Mouse (Mus musculus): Measurements from ENCODE around the gene Gatb.

Gene Gatb

DNA sequence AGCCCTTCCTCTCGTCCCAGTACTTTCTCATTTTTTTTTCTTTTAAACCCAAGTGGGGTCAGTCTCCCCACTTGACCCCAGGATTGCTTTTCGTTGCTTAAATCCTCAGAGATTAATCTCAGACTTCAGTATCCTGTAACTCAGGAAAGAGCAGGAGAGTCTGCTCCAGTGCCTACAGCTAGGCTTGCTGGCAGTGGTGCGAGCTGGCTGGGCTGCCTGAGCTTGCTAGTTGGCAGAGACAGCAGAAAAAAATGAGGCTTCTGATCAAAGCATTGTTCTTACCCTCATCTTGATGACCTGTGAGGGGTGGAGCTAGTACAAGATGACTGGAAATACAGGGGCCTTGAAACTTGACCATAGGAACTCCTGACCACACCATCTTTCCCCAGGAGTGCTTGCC is 20.5 kb downstream of the Gatb start:
- DNase-seq: no peak

DNA sequence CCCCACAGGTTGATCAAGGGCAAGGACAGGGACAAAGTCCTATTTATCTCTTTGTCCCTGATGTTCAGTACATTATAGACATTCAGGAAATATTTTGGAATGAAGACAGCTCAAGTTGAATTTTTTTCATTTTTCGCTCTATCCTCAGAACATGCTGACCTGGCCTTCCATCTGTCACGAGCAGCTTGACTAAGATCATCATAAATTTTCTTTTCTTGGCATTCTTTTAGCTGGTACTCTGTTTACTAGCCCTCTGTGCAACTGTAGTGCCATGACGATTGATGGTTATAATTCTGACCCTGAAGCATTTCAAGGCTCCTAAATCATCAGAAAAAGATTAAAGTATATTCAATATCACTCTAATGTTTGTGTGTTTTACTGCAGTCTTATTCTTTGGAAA is 25.6 kb downstream of the Gatb start:
- DNase-seq: no peak

DNA sequence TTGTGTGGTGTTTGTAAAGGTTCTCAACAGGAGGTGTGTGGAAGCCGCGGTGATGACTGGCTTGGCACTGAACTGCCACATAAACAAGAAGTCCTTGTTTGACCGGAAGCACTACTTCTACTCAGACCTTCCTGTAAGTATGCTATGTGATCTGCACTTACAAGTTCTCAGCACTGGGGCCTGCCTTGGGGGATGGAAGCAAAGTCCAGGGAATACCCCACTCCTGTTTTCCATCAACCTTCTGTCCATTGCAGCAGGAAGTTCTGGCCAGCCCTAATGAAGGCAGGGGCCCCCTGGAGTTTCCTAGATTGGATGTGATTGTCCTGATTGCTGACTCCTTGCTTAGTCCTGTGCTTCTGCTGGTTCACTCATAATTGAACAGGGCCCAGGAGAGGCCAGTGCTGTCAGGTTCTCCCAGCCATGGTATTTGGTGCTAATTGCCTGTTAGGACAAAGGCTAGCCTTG is 28.0 kb downstream of the Gatb start:
- DNase-seq: no peak

DNA sequence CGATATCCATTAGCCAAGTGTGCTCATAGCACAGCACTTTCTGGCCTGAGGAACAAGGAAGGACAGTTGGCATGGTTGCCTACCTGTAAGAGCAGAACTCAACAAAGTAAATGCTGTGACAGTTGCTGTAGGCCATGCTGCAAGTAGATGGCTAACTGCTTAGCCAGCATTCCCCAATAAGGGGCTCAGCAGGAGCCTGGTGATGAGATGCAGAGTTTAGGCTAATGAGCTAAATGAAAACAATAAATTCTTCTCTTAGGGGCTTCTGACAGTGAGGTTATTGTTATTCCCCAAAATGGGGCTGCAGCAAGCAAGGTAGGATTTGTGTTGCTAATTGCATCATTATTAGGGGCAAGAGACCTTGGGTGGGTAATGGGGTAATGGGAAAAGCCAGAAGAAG is 29.9 kb downstream of the Gatb start:
- no peak for DNase-seq

DNA sequence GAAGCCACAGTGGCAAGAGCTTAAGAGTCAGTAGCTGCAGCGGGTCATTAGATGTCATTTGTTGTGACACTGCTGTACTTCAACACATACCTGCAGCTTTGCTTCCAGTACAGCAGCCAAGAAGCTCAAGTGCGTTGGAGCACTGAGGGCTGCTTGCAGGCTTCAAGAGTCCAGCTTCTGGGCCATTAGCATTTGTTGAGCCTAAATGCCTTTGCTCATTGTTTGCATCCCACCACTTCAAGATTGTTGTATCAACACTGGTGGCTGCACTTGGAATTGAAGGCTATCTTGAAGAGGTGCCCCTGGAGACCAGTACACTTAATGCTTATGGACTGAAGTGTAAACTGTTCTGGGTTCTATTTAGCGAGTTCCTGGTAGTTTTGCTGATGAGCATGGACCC is 33.0 kb downstream of the Gatb start:
- DNase-seq: no peak

DNA sequence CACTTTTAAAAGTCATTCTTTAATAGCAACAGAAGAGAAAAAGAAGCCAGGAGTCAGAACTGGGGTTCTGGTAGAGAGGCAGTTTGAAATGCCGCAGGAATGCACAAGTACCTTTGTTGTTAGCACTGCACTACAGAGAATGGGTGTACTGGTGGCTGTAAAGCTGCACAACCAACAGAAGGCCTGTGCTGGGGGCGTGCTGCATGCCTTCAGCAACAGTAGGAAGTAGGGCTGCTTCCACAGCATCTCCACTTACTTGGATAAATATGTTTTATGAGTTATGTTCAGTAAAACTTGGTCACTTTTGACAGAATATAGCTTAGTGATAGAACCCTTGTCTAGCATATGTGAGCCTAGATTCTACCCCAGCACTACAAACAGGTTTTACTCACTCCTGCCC is 33.8 kb downstream of the Gatb start:
- no peak for DNase-seq

DNA sequence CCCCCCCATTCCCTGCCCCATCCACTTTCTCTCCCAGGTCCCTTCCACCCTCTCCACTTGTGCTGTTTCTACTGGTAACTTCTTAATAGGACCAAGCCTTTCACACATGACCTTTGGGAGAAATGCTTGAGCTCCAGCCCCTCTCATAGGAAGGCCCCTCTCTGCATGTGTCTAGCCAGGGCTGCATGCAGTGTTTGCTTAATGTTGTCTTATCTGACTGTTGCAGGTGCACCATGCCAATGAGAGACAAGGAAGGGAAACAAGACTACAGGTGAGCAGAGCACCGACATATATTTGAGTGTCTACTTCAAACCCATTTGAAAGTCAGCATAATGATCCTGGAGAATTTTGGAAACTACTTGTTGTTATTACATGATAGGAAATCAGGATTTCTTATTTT is 42.5 kb downstream of the Gatb start:
- DNase-seq: no peak

DNA sequence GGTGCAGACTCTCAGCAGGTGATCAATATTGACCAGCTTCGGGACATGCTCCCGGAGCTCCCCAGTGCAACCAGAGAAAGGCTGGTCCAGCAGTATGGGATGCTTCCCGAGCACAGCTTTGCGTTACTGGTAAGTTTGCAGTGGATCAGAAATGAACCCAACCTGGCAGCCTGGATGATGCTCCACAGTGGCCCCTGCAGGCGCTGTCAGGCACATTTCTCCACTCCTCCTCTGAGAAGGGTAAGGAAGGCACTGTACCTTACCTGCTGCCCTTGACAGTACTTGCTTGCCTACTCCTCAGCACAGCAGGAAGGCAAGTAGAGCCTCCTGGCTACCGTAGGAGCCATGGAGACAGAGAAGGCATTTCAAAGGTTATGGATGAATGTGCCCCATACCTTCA is 45.0 kb downstream of the Gatb start:
- DNase-seq: no peak

DNA sequence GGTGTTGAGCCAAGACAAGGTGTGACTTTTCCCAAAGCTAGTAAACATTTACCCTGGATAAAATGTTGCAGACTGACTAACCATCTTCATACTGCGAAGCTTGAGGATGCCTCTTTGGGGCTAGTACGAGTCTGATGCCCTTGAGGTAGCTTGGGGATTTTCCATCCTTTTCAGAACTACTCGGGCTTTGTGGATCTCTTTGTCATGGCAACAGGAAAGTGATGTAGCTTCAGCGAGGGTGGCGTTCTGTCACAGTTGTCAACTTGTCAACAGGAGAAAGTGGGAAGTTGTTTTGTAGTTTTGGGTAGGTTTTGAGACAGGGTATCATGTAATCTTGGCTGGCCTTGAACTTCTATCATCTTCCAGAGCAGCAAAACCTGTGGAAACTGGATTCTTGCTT is 45.4 kb downstream of the Gatb start:
- DNase-seq: no peak

DNA sequence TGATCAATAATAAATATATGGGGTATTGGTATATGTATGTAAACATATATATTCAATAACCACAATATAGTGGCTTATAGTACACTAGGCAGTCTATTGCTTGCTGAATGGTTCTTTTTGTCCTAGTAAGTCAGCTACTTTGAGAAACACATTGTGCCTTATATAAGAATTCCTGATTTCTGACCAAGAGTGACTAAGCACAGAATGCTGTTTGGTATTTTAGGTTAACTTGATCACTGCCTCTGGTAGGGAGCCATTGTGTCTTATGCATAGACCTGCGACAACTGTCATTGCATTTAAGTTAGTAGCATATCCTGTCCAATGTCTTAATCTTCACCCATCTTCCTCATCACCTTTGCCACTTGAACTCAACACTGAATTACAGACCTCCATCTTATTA is 45.8 kb downstream of the Gatb start:
- no peak for DNase-seq

DNA sequence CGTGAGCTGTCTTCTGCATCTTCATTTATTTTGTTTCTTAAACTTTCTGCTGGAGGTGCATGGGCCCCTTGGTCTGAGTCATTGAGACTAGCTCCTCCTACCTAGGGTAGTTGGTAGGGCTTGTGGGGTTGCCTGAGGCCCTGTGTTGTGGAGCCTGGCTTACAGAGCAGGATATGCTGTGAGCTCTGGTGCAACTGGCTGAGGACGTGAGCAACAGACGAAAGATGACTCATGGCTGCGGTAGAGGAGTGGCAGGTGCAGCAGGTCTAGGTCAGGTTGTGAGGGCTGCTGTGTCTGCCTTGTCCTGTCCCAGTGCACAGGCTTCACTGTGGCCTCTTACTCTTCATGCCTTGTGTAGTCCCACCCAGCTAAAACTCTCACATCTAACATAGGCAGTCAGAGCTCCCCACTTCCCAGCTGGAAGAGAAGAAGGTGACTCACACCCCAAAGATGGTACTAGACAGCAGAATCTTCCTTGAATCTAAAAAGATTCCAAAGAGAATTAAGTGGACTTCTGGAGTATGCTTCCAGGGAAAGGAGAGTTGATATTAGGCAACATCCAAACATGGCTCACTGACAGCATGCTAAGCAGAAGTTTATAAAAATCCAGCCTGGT is 56.1 kb downstream of the Gatb start:
- no peak for DNase-seq

DNA sequence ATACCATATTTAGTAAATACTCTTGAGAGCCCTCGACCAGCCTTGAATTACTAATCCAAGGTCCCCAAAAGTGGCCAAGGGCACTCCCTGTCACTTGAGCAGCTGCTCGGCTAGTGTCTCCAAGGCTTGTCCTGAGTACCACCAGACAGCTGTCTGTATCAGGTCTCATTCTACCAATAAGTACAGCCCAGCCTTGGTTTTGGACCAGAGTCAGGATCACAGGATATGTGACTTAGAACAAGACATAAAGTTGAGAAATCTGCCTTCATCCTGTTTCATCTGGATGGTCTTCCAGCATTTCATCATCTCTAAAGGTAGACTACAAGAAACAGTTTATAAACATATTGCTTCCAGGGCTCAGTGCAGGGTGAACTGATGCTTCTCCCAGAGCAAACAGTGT is 59.8 kb downstream of the Gatb start:
- DNase-seq: no peak

DNA sequence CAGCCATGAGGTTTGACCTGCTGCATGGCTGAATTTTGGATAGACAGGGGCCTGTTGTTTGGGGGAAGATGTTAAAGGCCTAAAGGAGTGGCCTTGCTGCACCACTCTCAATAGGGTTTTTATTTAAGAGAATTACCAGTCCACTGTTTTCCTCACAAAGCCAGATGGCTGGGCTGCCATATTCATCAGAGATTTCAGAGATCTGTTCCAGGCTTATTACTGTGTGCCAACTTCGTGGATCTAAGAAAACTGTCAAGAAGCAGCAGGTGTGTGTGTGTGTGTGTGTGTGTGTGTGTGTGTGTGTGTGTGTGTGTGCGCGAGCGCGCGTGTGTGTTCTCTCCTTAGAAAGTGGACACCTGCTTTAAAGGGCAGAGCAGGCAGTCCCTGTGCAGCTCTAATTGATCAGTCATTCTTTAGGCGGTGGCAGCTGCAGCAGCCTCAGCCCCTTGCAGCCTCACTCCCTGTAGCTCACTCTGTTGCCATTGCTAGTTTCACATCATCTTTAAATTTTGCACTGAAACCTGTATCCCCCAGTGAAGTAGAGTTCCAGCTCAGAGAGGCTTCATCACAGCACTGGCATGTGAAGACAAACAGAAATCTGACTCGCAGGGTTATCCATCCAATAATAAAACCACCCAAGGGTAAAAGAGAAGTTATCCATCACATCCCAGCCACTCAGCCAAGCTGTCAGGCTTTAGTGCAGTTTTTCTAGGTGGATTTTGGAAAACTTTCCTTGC is 60.6 kb downstream of the Gatb start:
- DNase-seq: no peak

DNA sequence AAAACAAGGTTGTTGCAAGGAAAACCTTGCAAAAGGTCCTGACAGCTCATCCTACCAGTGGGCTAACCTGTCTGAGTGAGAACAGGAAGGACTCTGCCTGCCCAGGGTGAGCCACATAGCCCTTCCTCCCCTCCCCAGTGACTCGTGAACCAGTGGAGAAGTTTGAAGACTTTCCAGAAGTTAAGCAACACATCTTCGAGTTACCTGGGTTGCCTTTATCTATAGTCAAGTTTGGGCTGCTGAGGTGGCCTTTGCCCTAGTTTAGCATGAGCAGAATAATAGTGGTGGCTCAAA is 61.2 kb downstream of the Gatb start:
- DNase-seq: no peak

DNA sequence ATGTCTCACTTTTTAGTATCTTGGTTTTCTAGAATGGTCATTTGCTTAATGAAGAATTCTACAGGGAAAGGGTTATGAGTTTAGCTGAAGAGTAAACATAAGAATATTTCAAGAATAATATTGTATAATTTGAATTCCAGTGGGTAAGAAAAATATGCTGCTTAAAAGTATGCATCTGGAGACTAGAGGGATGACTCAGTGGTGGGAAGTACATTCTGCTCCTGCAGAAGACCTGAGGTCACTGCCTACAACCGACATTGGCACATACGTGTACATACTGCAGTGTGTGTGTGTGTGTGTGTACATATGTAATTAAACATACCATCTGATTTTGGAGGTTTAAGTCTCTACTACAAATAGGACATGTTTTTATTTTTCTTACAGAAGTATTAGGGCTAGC is 61.7 kb downstream of the Gatb start:
- DNase-seq: no peak

DNA sequence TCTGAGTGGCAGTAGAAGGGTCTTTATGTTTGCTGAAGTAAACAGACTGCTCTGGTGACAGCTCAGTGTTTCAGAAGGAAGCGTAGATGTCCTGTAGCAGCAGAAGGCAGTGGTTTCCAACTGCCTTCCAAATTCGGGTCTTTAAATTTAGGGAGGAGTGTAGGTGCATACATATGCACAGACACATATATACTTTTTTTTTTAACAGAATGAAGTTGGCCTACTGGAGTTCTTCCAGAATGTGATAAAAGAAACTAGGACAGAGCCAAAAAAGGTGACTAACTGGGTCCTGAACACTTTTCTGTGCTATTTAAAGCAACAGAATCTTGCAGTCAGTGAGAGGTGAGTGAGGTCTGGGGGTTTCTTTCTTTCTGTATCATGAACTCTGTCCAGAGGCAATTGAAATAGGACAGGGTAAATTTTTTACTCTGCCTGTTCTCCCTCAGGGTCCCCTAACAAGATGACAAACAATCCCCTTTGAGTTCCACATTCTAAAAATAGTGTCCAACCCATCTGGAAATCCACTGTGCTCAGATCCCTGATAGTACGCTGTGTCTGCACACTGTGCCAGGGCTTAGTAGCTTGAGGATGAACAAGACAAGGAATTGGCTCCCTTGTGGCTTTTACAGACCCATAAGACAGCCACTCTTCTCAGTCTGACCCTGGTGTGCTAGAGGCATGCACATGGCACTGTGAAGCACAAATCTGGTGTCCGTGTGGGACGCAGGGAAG is 63.0 kb downstream of the Gatb start:
- no peak for DNase-seq

DNA sequence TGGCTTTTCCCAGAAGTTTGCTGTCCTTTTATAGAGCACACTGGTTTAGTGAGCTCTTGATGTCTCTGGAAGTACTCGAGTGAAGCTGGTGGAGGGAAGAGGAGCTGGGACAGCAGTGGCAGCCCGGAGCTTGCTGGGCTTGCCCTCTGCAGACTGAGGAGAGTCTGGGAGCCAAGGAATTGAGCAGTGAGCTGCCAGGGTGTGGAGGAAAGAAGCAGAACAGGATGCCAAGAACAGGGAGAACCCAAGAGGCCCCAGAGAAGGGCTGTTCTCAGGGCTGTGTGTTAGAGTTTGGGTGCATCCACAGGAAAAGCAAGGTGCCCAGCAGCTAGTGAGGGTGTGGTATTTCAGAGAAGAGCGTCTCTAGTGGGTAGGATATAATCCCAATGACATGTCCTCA is 67.8 kb downstream of the Gatb start:
- no peak for DNase-seq

DNA sequence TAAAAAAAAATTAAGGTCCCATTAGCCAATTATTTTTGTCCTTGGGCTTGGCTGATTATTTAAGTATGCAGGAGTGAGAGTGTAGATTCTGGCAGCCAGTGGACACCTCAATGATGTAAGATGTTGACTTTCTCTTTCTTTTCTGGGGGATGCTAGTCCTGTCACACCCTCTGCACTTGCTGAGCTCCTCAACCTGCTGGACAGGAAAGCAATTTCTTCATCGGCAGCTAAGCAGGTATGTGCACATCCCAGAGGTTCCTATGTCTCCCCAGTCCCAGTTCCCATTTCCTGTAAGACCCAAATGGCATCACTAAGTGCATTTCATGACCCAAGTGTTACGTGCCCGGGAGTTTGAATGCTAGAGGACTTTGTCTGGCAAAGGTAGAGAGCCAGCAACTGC is 70.9 kb downstream of the Gatb start:
- no peak for DNase-seq

DNA sequence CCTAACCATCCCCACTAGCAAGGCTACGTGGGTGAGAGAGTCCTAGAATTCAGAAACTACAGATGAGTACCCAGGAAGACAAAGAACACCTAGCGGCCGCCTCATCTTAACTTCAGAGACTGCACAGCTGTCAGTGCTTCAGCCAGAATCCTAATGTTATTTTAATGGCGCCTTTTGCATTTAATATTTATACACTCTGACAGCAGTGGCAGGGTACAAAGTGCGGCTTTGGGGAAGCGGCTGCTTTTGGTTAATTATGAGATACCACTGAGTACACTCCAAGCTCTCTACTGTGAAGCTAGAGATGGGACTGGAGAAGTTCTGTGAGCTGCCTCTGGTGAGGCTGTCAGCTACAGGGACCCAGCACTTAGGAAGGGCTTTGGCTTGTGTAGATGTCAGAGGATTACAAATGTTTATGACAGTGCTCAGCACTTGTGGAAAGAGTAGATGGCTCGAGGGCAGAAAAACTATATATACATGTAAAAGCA is 71.6 kb downstream of the Gatb start:
- DNase-seq: no peak

DNA sequence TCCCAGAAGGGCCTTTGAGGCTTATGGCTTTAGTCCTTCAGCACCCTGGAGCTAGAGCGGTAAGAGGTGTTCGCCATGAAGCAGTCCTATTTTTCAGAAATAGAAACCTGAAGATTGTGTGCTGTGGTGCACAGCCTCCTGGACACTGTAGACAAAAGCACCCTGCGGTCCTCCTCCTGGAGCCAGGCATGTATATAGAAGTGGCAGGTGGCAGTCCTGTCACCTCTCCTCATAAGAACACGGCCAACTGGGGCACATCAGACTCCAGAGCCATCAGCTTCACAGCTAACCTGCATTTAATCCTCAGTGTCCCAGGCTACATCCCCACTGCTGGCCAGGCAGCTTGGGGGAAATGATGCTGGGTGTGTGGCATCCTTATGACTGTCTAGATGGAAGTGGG is 75.3 kb downstream of the Gatb start:
- DNase-seq: no peak

DNA sequence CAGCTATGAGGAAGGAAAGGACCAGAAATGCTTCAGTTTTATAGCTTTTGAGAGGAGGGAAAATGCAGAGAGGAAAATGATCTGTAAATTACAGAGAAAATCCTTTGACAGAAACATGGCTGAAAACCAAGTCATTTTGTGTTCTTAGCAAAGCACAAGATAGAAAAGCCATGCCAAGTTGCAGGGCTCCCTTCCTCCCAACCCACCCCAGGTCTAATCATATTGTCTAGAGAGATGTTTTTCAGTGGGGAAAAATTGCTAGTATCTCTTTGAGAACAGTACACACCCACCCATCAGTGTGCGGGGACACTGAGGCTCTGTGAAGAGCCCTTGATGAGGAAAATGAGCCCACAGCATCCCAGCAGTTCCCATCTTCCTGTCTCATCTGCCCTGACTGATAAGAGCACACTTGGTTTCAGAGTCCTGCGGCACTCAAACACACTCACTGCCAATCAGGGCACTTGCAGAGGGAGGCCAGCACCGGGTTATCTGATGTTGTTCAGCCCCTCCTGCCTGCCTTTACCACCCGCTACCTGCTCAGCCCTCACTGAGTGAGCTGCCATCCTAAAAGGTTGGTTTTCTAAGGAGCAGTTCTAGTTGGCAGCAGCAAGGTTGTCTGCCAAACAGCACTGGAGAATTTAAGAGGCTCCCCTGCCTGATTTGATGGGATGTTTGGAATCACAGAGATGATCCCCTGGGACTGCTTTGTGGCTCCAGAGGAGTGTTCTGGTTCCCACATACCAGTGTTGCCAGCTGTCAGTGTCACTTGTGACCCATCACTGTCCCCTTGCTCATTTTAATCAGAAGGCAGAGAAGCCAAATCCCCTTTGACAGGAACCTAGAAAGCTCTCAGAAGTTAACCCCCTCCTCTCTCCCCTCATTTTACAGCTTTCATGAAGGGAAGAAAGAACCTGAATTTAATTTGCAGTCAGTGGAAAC is 79.1 kb downstream of the Gatb start:
- DNase-seq: peak; percentile 14

DNA sequence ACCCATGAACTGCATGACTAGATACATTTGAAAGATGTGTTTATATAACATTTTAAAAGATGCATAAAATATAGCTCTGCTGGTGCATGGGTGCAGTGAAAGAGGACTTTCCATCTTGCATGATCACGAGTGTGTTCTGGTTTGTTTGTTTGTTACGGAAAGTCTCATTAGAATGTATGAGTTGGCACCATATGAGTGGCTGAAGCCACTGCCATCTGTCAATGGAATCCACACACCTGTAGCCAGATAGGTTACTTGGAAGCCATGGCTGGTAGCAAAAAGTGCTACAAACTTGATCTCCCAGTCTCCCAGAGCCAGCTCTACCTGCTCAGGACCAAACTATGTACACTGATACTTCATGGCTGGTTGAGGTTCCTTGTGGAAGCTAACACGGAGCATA is 81.6 kb downstream of the Gatb start:
- DNase-seq: no peak

DNA sequence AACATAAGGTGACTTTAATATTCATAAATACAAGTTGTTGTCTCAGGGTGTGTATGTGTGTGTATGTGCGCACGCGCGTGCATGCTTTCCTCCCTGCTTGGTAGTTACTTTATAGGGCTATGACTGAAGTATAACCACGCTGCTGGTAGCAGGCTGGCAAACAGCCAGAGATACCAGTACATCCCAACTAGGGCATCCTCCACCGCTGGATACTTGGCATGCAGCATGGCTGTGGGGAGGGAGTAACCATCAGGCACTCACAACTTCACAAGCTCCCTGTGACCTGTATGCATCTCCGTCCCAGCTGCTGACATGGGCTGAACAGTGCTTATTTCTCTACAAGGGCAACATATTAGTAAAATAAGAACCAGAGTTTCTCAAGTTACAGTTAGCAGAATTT is 85.8 kb downstream of the Gatb start:
- DNase-seq: no peak
